Mouse (Mus musculus): ENCODE measurements around the gene Ankrd45.

GRCm38 (mm10) chr1:161219816-161220215 is 77.3 kb downstream of the Ankrd45 start:
- no peak for TF ChIP-seq CTCF (IDR thresholded peaks at IDR 0.05; ENCODE audit: extremely low read depth, insufficient read depth, insufficient read length, insufficient replicate concordance)
- TF ChIP-seq POLR2A (IDR thresholded peaks at IDR 0.05; ENCODE audit: low read depth, low read length): no peak

Measured in spleen, adult 2 months (tissue).